ENCODE assay signal across 8 mouse cellular contexts in the genomic region with DNA sequence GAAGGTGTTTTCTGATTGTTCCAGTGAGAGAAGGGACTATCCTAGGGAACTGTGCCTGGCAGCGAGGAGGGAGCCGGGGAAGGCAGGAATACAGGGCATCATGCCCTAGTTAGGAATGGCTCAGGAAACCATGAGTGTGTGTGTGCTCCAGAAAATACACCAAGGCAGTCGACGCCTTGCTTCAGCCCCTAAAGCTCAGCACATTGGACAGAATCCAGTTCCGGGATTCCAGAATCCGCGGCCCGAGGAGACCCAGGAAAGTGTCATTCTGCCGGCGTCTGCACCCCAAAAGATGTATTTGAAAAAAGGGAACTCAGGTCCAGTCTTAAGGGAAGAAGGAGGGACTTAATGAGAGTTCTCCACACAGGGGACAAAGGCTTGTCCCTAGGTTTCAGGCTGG. TPM values are rescaled to one million over a fixed set of nuclear protein-coding genes. Genes with fewer than 3 reads are reported as not detected.
A peak's percentile ranks its signal among the peaks of the same experiment; 100 is the strongest.
DNase-seq lines count a peak whose midpoint lies in the region; ATAC-seq and TF ChIP-seq lines count a peak whose summit lies in the region.

No protein-coding gene starts in this region.

- in situ Hi-C loops in ES-E14 (cut with MboI; ENCODE audit: low sequenced_read_pairs in 2 of 2, unreplicated experiment in 2 of 2) = no loop called here

- H3K79me2 ChIP-seq in myocyte (ENCODE audit: control insufficient read depth, insufficient read depth) = no peaks in the 10 kb centered on the region

- H3ac ChIP-seq in myocyte (ENCODE audit: control insufficient read depth, insufficient read length) = no peak overlapping the region

- no peak for ATAC-seq in erythroblast, adult 5-6 weeks (replicated peaks; ENCODE audit: low FRiP score, poor library complexity, severe bottlenecking)
- ATAC-seq in heart, embryonic 12.5 days (ENCODE audit: insufficient number of reproducible peaks, low FRiP score) = no peak
- no peak for ATAC-seq in limb, embryonic 12.5 days (ENCODE audit: insufficient number of reproducible peaks, insufficient read depth, low FRiP score, low TSS enrichment, low read depth)

- H3K4me1 ChIP-seq in erythroblast, embryonic 14.5 days (ENCODE audit: control insufficient read depth) = peaks cover 62% of the 10 kb centered on the region
- H3K4me1 ChIP-seq in ES-E14 (ENCODE audit: control insufficient read depth in 2 of 2, insufficient read depth in 2 of 2, low read length in 2 of 2, poor library complexity in 1 of 2) = peaks cover 0 to 11% of the 10 kb centered on the region in 2 experiments; a peak in 2 of 4 replicates
- peaks cover 12% of the 10 kb centered on the region for H3K4me1 ChIP-seq in heart, embryonic 12.5 days (replicated peaks)
- H3K4me1 ChIP-seq in limb, embryonic 12.5 days (replicated peaks) = peaks cover 21% of the 10 kb centered on the region

- H3K4me3 ChIP-seq in erythroblast, embryonic 14.5 days (replicated peaks) = peak overlapping the region; percentile 62
- H3K4me3 ChIP-seq in ES-E14 (ENCODE audit: insufficient read depth in 1 of 2, low read depth in 1 of 2, low read length in 2 of 2, poor library complexity in 1 of 2, severe bottlenecking in 1 of 2) (peak overlapping the region in 1 of 2 experiments; percentile 66; a peak in 2 of 4 replicates), myocyte (peak overlapping the region; percentile 21)
- H3K4me3 ChIP-seq in heart, embryonic 12.5 days = peak overlapping the region; percentile 36
- peak overlapping the region; percentile 33 for H3K4me3 ChIP-seq in limb, embryonic 12.5 days (replicated peaks)

- no peak overlapping the region for H3K27ac ChIP-seq in ES-E14 (ENCODE audit: insufficient read depth, low read depth, low read length, poor library complexity, severe bottlenecking)
- H3K27ac ChIP-seq in heart, embryonic 12.5 days (ENCODE audit: poor library complexity, severe bottlenecking) = peak overlapping the region; percentile 50; the same call in 1 of the 2 replicates
- peak overlapping the region; percentile 87 for H3K27ac ChIP-seq in limb, embryonic 12.5 days

- H3K4me2 ChIP-seq in heart, embryonic 12.5 days = peak overlapping the region; percentile 69
- H3K4me2 ChIP-seq in limb, embryonic 12.5 days = peak overlapping the region; percentile 56
- H3K4me2 ChIP-seq in myocyte (ENCODE audit: low read depth) = peak overlapping the region; percentile 72

- 0 out of 2 replicates have a peak overlapping the region, but pooled peaks have one; percentile 24 for H3K9ac ChIP-seq in ES-E14 (ENCODE audit: insufficient read depth, low read depth, low read length, poor library complexity, severe bottlenecking)
- no peak overlapping the region; the same call in 1 of the 2 replicates for H3K9ac ChIP-seq in heart, embryonic 12.5 days
- peak overlapping the region; percentile 45; the same call in 1 of the 2 replicates for H3K9ac ChIP-seq in limb, embryonic 12.5 days (replicated peaks)

- no peaks in the 10 kb centered on the region for H3K9me3 ChIP-seq in erythroblast, embryonic 14.5 days (ENCODE audit: control insufficient read depth, low read length)
- H3K9me3 ChIP-seq in ES-E14 (ENCODE audit: control insufficient read depth, insufficient read depth, low read depth, low read length) = no peaks in the 10 kb centered on the region
- H3K9me3 ChIP-seq in heart, embryonic 12.5 days (replicated peaks) = no peaks in the 10 kb centered on the region
- H3K9me3 ChIP-seq in limb, embryonic 12.5 days = no peaks in the 10 kb centered on the region

- no peak for TF ChIP-seq POLR2A in myocyte (IDR thresholded peaks at IDR 0.05; ENCODE audit: insufficient read length, low read depth)

- H3K27me3 ChIP-seq in erythroblast, embryonic 14.5 days (ENCODE audit: control insufficient read depth) = peaks cover 10% of the 10 kb centered on the region; the same call in 1 of the 2 replicates
- H3K27me3 ChIP-seq in heart, embryonic 12.5 days (replicated peaks) = no peaks in the 10 kb centered on the region
- H3K27me3 ChIP-seq in limb, embryonic 12.5 days = no peaks in the 10 kb centered on the region
- H3K27me3 ChIP-seq in myocyte (ENCODE audit: control insufficient read depth, insufficient read depth, insufficient read length) = no peaks in the 10 kb centered on the region

- no peak for DNase-seq in ES-E14 (ENCODE audit: low read depth, low spot score)
- DNase-seq in adrenal gland, postnatal 4 days (ENCODE audit: low spot score in 2 of 2) = no peak
- DNase-seq in right cerebral cortex, adult 18-20 months = no peak

- H3K36me3 ChIP-seq in erythroblast, embryonic 14.5 days (ENCODE audit: control insufficient read depth) = no peaks in the 10 kb centered on the region; the same call in 1 of the 2 replicates
- no peaks in the 10 kb centered on the region for H3K36me3 ChIP-seq in ES-E14 (ENCODE audit: control insufficient read depth, insufficient read depth, low read length, poor library complexity, severe bottlenecking)
- no peaks in the 10 kb centered on the region for H3K36me3 ChIP-seq in heart, embryonic 12.5 days
- no peaks in the 10 kb centered on the region for H3K36me3 ChIP-seq in limb, embryonic 12.5 days
- H3K36me3 ChIP-seq in myocyte (ENCODE audit: control insufficient read depth, insufficient read depth) = no peaks in the 10 kb centered on the region

- 52% methylated on average over 10 of the region's 10 CpGs for WGBS in heart, embryonic 12.5 days
- WGBS in limb, embryonic 12.5 days = 71% methylated on average over 10 of the region's 10 CpGs

TF ChIP-seq in ES-E14, 5 proteins besides CTCF, POLR2A, EP300 and RAD21:
- TF ChIP-seq HCFC1 (IDR thresholded peaks at IDR 0.05; ENCODE audit: borderline replicate concordance, insufficient read depth, low read length) (no peak), ZC3H11A (IDR thresholded peaks at IDR 0.05; ENCODE audit: borderline replicate concordance, low read depth, low read length) (no peak), ZNF384 (IDR thresholded peaks at IDR 0.05; ENCODE audit: low read depth, low read length) (no peak), CHD2 (IDR thresholded peaks at IDR 0.05; ENCODE audit: low read depth, low read length) (no peak), MAFK (IDR thresholded peaks at IDR 0.05; ENCODE audit: insufficient read depth, low read depth, low read length) (no peak)

TF ChIP-seq in myocyte, 11 proteins besides CTCF, POLR2A, EP300 and RAD21:
- TF ChIP-seq MYOD1 (IDR thresholded peaks at IDR 0.05; ENCODE audit: control insufficient read depth in 1 of 3, insufficient read length in 2 of 3, low read depth in 2 of 3) (no peak), MAX (IDR thresholded peaks at IDR 0.05; ENCODE audit: low read depth) (no peak), SRF (IDR thresholded peaks at IDR 0.05; ENCODE audit: control insufficient read depth, insufficient read length, low read depth) (no peak), E2F4 (IDR thresholded peaks at IDR 0.05; ENCODE audit: insufficient read depth) (no peak)
TF ChIP-seq in myocyte: peak in this region for 0.

RNA-seq across cellular contexts. Expression of a gene that starts 26.5 kb away (rescaled TPM):
- 3.0 and 3.3 TPM in 2 replicates for polyA plus RNA-seq in erythroblast, embryonic 14.5 days (2012)
- total RNA-seq in erythroblast, adult 5-6 weeks (2015; ENCODE audit: low replicate concordance) = 15.8 and 29.5 TPM in 2 replicates
- 31.0 and 43.9 TPM in 2 replicates for total RNA-seq in erythroblast, adult 5-6 weeks (2017; ENCODE audit: low replicate concordance)
- total RNA-seq in ES-E14 (2012; rRNA removed) = 40.5 and 42.2 TPM in 2 replicates
- polyA plus RNA-seq in heart, embryonic 12.5 days (2016; fragmentation: Nextera tagmentation; extraction: Ambion mirVana) = 16.0 and 18.8 TPM in 2 replicates
- 23.8 and 24.0 TPM in 2 replicates for polyA plus RNA-seq in limb, embryonic 12.5 days (2016; fragmentation: Nextera tagmentation; extraction: Ambion mirVana)
- polyA plus RNA-seq in myocyte (2012; fragmentation: generic; extraction: Trizol) = 15.3 TPM
- total RNA-seq in adrenal gland, postnatal 4 days (2021) = 10 to 100 TPM; 70.1 to 75.3 TPM
